Mouse (Mus musculus) spleen, adult 2 months (tissue): ENCODE data around the gene Fhit.

Experiments
- CTCF ChIP-seq: fragments of 200-500 bp; IDR thresholded peaks from 2 replicates; pipeline ENCODE4 v1.5.1; 2011; ENCODE audit warnings: mild to moderate bottlenecking, inconsistent platforms; ENCODE audit not compliant: insufficient read depth, insufficient read length, insufficient replicate concordance; ENCODE audit errors: extremely low read depth
- POLR2A ChIP-seq: fragments of 200-500 bp; IDR thresholded peaks from 2 replicates; pipeline ENCODE4 v1.6.1; 2011; ENCODE audit warnings: low read depth, low read length, inconsistent platforms

GRCm38 (mm10) chr14:10453001-10453861 lies 708.6 kb downstream of the Fhit start:
- TF ChIP-seq POLR2A (no peak; the same call in 1 of the 2 replicates), CTCF (no peak)
